Mouse (Mus musculus): ENCODE measurements at regions not wholly inside any gene's neighbourhood (a gene's known extent, or its start where the extent isn't known, plus 50 kb on each side); places are given as distances from the start of the nearest gene placed in this dataset.

GRCm38 (mm10) chr2:160485515-160485914 is 118.7 kb upstream of the Mafb start:
- peaks cover 11% of the 10 kb centered on the region for H3K27me3 ChIP-seq (ENCODE audit: control insufficient read depth, insufficient read depth, low read length)
- H3K9me3 ChIP-seq (ENCODE audit: control insufficient read depth, low read length), result no peaks in the 10 kb centered on the region
- H3K4me2 ChIP-seq (replicated peaks), result no peak overlapping the region
- no peak overlapping the region for H3K4me3 ChIP-seq (replicated peaks; ENCODE audit: low read length)
- H3K36me3 ChIP-seq (replicated peaks; ENCODE audit: control insufficient read depth, insufficient read depth), result no peaks in the 10 kb centered on the region
- H3K9ac ChIP-seq, result no peak overlapping the region
- ATAC-seq (ENCODE audit: low FRiP score) (no peak), DNase-seq (ENCODE audit: low spot score) (no peak)
- H3K4me1 ChIP-seq (replicated peaks; ENCODE audit: control insufficient read depth, insufficient read depth, low read length), result no peaks in the 10 kb centered on the region
- 38% methylated on average over 5 of the region's 5 CpGs for WGBS
- H3K27ac ChIP-seq, result no peak overlapping the region

- no peaks in the 10 kb centered on the region for H3K36me3 ChIP-seq (replicated peaks; ENCODE audit: control insufficient read depth, insufficient read depth)
- no peak overlapping the region for H3K9ac ChIP-seq
- peaks cover 61% of the 10 kb centered on the region for H3K27me3 ChIP-seq (ENCODE audit: control insufficient read depth, insufficient read depth, low read length)
- ATAC-seq (ENCODE audit: low FRiP score), result no peak
- no peak overlapping the region for H3K4me2 ChIP-seq (replicated peaks)
- no peak for DNase-seq (ENCODE audit: low spot score)
- H3K4me3 ChIP-seq (replicated peaks; ENCODE audit: low read length), result no peak overlapping the region
- 46% methylated on average over 1 of the region's 1 CpGs for WGBS
- H3K9me3 ChIP-seq (ENCODE audit: control insufficient read depth, low read length), result no peaks in the 10 kb centered on the region
- no peak overlapping the region for H3K27ac ChIP-seq
- 0 out of 2 replicates have a peak, but pooled peaks cover 8% of the 10 kb centered on the region for H3K4me1 ChIP-seq (replicated peaks; ENCODE audit: control insufficient read depth, insufficient read depth, low read length)
Observed at GRCm38 (mm10) chr2:160499726-160500125, 132.9 kb upstream of the Mafb start.

GRCm38 (mm10) chr2:160502901-160503300 is 136.0 kb upstream of the Mafb start:
- Histone ChIP-seq H3K9me3 (ENCODE audit: control insufficient read depth, low read length) (no peaks in the 10 kb centered on the region), H3K36me3 (replicated peaks; ENCODE audit: control insufficient read depth, insufficient read depth) (no peaks in the 10 kb centered on the region), H3K4me3 (replicated peaks; ENCODE audit: low read length) (no peak overlapping the region), H3K27me3 (ENCODE audit: control insufficient read depth, insufficient read depth, low read length) (peaks cover 49% of the 10 kb centered on the region), H3K4me2 (replicated peaks) (no peak overlapping the region), H3K9ac (no peak overlapping the region), H3K27ac (no peak overlapping the region), H3K4me1 (replicated peaks; ENCODE audit: control insufficient read depth, insufficient read depth, low read length) (peaks cover 11% of the 10 kb centered on the region; the same call in 1 of the 2 replicates)
- DNase-seq (ENCODE audit: low spot score) (no peak), ATAC-seq (ENCODE audit: low FRiP score) (no peak)
- WGBS, result 79% methylated on average over 2 of the region's 2 CpGs

- Histone ChIP-seq H3K9me3 (ENCODE audit: control insufficient read depth, low read length) (no peaks in the 10 kb centered on the region), H3K36me3 (replicated peaks; ENCODE audit: control insufficient read depth, insufficient read depth) (no peaks in the 10 kb centered on the region), H3K4me2 (replicated peaks) (no peak overlapping the region), H3K4me3 (replicated peaks; ENCODE audit: low read length) (no peak overlapping the region), H3K9ac (no peak overlapping the region), H3K27me3 (ENCODE audit: control insufficient read depth, insufficient read depth, low read length) (peaks cover 40% of the 10 kb centered on the region), H3K27ac (no peak overlapping the region), H3K4me1 (replicated peaks; ENCODE audit: control insufficient read depth, insufficient read depth, low read length) (peaks cover 15% of the 10 kb centered on the region; the same call in 1 of the 2 replicates)
- DNase-seq (ENCODE audit: low spot score) (no peak), ATAC-seq (ENCODE audit: low FRiP score) (peak; percentile 48; the same call in 1 of the 2 replicates)
- WGBS, result 22% methylated on average over 16 of the region's 16 CpGs
Observed at GRCm38 (mm10) chr2:160503597-160504393, 136.9 kb upstream of the Mafb start.

- Histone ChIP-seq H3K4me3 (replicated peaks; ENCODE audit: low read length) (no peak overlapping the region), H3K4me2 (replicated peaks) (no peak overlapping the region), H3K4me1 (replicated peaks; ENCODE audit: control insufficient read depth, insufficient read depth, low read length) (peaks cover 15% of the 10 kb centered on the region; the same call in 1 of the 2 replicates), H3K9ac (no peak overlapping the region), H3K36me3 (replicated peaks; ENCODE audit: control insufficient read depth, insufficient read depth) (no peaks in the 10 kb centered on the region), H3K9me3 (ENCODE audit: control insufficient read depth, low read length) (no peaks in the 10 kb centered on the region), H3K27me3 (ENCODE audit: control insufficient read depth, insufficient read depth, low read length) (peaks cover 35% of the 10 kb centered on the region), H3K27ac (no peak overlapping the region)
- WGBS, result 46% methylated on average over 4 of the region's 4 CpGs
- DNase-seq (ENCODE audit: low spot score) (no peak), ATAC-seq (ENCODE audit: low FRiP score) (no peak)
Observed at GRCm38 (mm10) chr2:160504394-160504657, 137.5 kb upstream of the Mafb start.

GRCm38 (mm10) chr2:160507371-160507770 is 138.3 kb upstream of the Top1 start:
- ATAC-seq (ENCODE audit: low FRiP score), result no peak
- Histone ChIP-seq H3K9ac (no peak overlapping the region), H3K4me3 (replicated peaks; ENCODE audit: low read length) (no peak overlapping the region), H3K27me3 (ENCODE audit: control insufficient read depth, insufficient read depth, low read length) (peaks cover 30% of the 10 kb centered on the region), H3K4me2 (replicated peaks) (no peak overlapping the region), H3K9me3 (ENCODE audit: control insufficient read depth, low read length) (no peaks in the 10 kb centered on the region), H3K4me1 (replicated peaks; ENCODE audit: control insufficient read depth, insufficient read depth, low read length) (peaks cover 15% of the 10 kb centered on the region; the same call in 1 of the 2 replicates), H3K36me3 (replicated peaks; ENCODE audit: control insufficient read depth, insufficient read depth) (no peaks in the 10 kb centered on the region), H3K27ac (no peak overlapping the region; the same call in 1 of the 2 replicates)
- WGBS, result 18% methylated on average over 9 of the region's 9 CpGs
- DNase-seq (ENCODE audit: low spot score), result no peak

GRCm38 (mm10) chr2:160507816-160508564 is 137.7 kb upstream of the Top1 start:
- H3K4me2 ChIP-seq (replicated peaks), result no peak overlapping the region; the same call in 1 of the 2 replicates
- peaks cover 31% of the 10 kb centered on the region for H3K27me3 ChIP-seq (ENCODE audit: control insufficient read depth, insufficient read depth, low read length)
- H3K27ac ChIP-seq, result no peak overlapping the region; the same call in 1 of the 2 replicates

GRCm38 (mm10) chr2:160510159-160510558 is 135.5 kb upstream of the Top1 start:
- H3K4me2 ChIP-seq (replicated peaks), result no peak overlapping the region
- H3K27ac ChIP-seq, result no peak overlapping the region
- WGBS, result 94% methylated on average over 5 of the region's 5 CpGs
- no peak for ATAC-seq (ENCODE audit: low FRiP score)
- DNase-seq (ENCODE audit: low spot score), result no peak
- no peaks in the 10 kb centered on the region for H3K36me3 ChIP-seq (replicated peaks; ENCODE audit: control insufficient read depth, insufficient read depth)
- no peaks in the 10 kb centered on the region for H3K9me3 ChIP-seq (ENCODE audit: control insufficient read depth, low read length)
- no peak overlapping the region for H3K4me3 ChIP-seq (replicated peaks; ENCODE audit: low read length)
- no peak overlapping the region for H3K9ac ChIP-seq
- peaks cover 49% of the 10 kb centered on the region for H3K27me3 ChIP-seq (ENCODE audit: control insufficient read depth, insufficient read depth, low read length)
- H3K4me1 ChIP-seq (replicated peaks; ENCODE audit: control insufficient read depth, insufficient read depth, low read length), result peaks cover 7% of the 10 kb centered on the region; the same call in 1 of the 2 replicates

More at GRCm38 (mm10) chr2:160507816-160508564, 137.7 kb upstream of the Top1 start:
- Histone ChIP-seq H3K9ac (no peak overlapping the region), H3K36me3 (replicated peaks; ENCODE audit: control insufficient read depth, insufficient read depth) (no peaks in the 10 kb centered on the region), H3K4me3 (replicated peaks; ENCODE audit: low read length) (no peak overlapping the region), H3K4me1 (replicated peaks; ENCODE audit: control insufficient read depth, insufficient read depth, low read length) (peaks cover 15% of the 10 kb centered on the region; the same call in 1 of the 2 replicates), H3K9me3 (ENCODE audit: control insufficient read depth, low read length) (no peaks in the 10 kb centered on the region)
- no peak for DNase-seq (ENCODE audit: low spot score)
- ATAC-seq (ENCODE audit: low FRiP score), result peak; percentile 62
- 31% methylated on average over 22 of the region's 22 CpGs for WGBS

GRCm38 (mm10) chr2:160510635-160511421 is 134.9 kb upstream of the Top1 start:
- Histone ChIP-seq H3K27me3 (ENCODE audit: control insufficient read depth, insufficient read depth, low read length) (peaks cover 53% of the 10 kb centered on the region), H3K36me3 (replicated peaks; ENCODE audit: control insufficient read depth, insufficient read depth) (no peaks in the 10 kb centered on the region), H3K9me3 (ENCODE audit: control insufficient read depth, low read length) (no peaks in the 10 kb centered on the region), H3K4me2 (replicated peaks) (no peak overlapping the region), H3K4me1 (replicated peaks; ENCODE audit: control insufficient read depth, insufficient read depth, low read length) (peaks cover 7% of the 10 kb centered on the region; the same call in 1 of the 2 replicates), H3K9ac (no peak overlapping the region), H3K27ac (no peak overlapping the region), H3K4me3 (replicated peaks; ENCODE audit: low read length) (no peak overlapping the region)
- DNase-seq (ENCODE audit: low spot score) (no peak), ATAC-seq (ENCODE audit: low FRiP score) (no peak)
- WGBS, result 48% methylated on average over 14 of the region's 14 CpGs
